Mouse (Mus musculus): ENCODE results near the gene Cacna1c. TPM values are rescaled to one million over a fixed set of nuclear protein-coding genes. Genes with fewer than 3 reads are reported as not detected.

The Cacna1c gene
- polyA plus RNA-seq, 1 experiment from 2014 or later: 9.8 TPM

DNA sequence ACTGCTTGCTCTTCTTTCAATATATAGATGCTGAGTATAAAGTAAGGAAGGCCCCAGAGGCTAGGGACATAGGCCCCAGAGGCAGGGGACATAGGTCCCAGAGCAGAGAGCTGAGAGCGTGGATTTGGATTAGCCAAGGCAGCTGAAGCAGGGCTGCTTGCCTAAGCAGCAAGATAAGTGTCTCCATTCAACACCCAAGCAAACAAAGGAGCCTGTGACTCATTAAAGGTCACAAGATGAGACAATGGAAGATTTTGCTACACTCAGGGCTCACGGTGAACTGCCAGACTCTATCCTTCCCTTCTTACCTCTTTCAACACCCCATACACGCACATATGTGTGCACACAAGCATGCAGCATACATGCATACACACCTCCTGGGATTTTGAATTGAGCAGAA lies 137.3 kb downstream of the Cacna1c start:
- Histone ChIP-seq H3K4me3 (ENCODE audit: low read depth, low read length) (no peak overlapping the region), H3K9me3 (ENCODE audit: control insufficient read depth, low read depth, low read length) (no peaks in the 10 kb centered on the region), H3K27ac (ENCODE audit: low read length) (no peak overlapping the region), H3K36me3 (ENCODE audit: control insufficient read depth, insufficient read depth, low read length) (no peaks in the 10 kb centered on the region), H3K9ac (replicated peaks; ENCODE audit: low read depth, low read length) (no peak overlapping the region), H3K27me3 (ENCODE audit: control insufficient read depth, insufficient read depth, low read length) (no peaks in the 10 kb centered on the region), H3K4me2 (replicated peaks; ENCODE audit: low read depth, low read length) (no peak overlapping the region), H3K4me1 (ENCODE audit: control insufficient read depth, insufficient read depth, low read length) (no peaks in the 10 kb centered on the region)
- no peak for ATAC-seq (ENCODE audit: insufficient number of reproducible peaks, insufficient read depth, low FRiP score, low read depth)
- 68% methylated on average over 3 of the region's 3 CpGs for WGBS

DNA sequence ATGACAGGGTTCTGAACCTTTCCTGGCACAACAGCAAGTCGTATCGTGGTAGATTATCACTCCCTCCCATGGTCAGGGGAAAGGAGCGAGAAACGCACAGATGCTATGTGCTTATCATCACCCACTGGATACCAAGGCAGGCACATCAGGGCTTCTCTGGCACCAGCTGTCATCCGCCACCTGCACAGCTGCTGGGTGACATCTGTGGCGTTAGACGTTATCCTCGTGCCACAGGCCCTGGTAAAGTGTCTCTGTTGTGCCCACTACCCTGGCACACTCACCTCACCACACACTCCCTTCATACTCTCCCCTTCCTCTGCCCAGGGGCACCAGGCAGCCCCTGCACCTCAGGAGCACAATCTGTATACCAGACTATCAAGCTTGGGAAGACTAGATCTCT lies 137.8 kb downstream of the Cacna1c start:
- ATAC-seq (ENCODE audit: insufficient number of reproducible peaks, insufficient read depth, low FRiP score, low read depth): no peak

DNA sequence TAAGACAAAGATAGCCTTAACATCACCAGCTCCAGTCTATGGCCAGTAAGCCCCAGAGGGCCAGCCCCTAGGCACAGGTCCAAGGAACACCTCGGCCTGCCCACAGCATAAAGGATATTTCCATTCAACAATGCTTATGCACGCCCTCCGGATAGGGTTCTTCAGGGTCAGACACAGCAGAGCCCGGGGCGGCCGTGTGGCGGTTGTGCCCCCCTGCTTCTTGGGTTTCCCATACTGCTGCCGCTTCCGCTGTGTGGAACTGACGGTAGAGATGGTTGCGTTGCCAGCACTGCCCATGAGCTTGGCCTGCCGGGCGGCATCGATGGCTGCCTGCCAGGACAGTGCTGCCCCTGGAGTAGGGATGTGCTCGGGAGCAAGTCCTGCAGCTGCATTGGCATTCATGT lies 139.1 kb downstream of the Cacna1c start:
- no peaks in the 10 kb centered on the region for H3K27me3 ChIP-seq (ENCODE audit: control insufficient read depth, insufficient read depth, low read length)
- no peaks in the 10 kb centered on the region for H3K36me3 ChIP-seq (ENCODE audit: control insufficient read depth, insufficient read depth, low read length)
- no peak overlapping the region for H3K9ac ChIP-seq (replicated peaks; ENCODE audit: low read depth, low read length)
- no peak overlapping the region for H3K4me3 ChIP-seq (ENCODE audit: low read depth, low read length)
- no peak overlapping the region for H3K4me2 ChIP-seq (replicated peaks; ENCODE audit: low read depth, low read length)
- 91% methylated on average over 15 of the region's 15 CpGs for WGBS
- H3K9me3 ChIP-seq (ENCODE audit: control insufficient read depth, low read depth, low read length): no peaks in the 10 kb centered on the region
- H3K27ac ChIP-seq (ENCODE audit: low read length): no peak overlapping the region
- ATAC-seq (ENCODE audit: insufficient number of reproducible peaks, insufficient read depth, low FRiP score, low read depth): no peak
- H3K4me1 ChIP-seq (ENCODE audit: control insufficient read depth, insufficient read depth, low read length): peaks cover 9% of the 10 kb centered on the region; the same call in 1 of the 2 replicates

More for the DNA sequence above, 137.8 kb downstream of the Cacna1c start:
- Histone ChIP-seq H3K27ac (ENCODE audit: low read length) (no peak overlapping the region), H3K9me3 (ENCODE audit: control insufficient read depth, low read depth, low read length) (no peaks in the 10 kb centered on the region), H3K4me3 (ENCODE audit: low read depth, low read length) (no peak overlapping the region), H3K36me3 (ENCODE audit: control insufficient read depth, insufficient read depth, low read length) (no peaks in the 10 kb centered on the region), H3K4me2 (replicated peaks; ENCODE audit: low read depth, low read length) (no peak overlapping the region), H3K9ac (replicated peaks; ENCODE audit: low read depth, low read length) (no peak overlapping the region), H3K27me3 (ENCODE audit: control insufficient read depth, insufficient read depth, low read length) (no peaks in the 10 kb centered on the region), H3K4me1 (ENCODE audit: control insufficient read depth, insufficient read depth, low read length) (no peaks in the 10 kb centered on the region)
- 86% methylated on average over 8 of the region's 8 CpGs for WGBS

DNA sequence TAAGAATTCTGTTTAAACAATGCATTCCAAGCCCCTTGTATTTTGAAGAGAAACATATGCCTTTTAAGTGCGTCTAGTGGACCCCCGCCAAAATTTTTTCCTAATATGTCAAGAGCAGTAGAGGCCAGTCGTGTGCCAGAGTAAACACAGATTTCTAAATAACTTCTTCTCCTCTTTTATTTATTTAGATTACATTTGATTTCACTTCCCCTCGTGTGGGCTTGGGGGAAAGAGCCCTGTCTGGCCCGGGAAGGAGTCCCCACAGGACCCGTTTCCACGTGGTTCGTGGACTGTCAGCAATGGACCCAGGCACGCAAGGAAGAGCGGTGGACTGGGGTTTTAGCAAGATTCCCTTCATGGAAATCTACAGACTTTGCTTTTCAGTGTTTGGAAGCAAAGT lies 143.4 kb downstream of the Cacna1c start:
- Histone ChIP-seq H3K9me3 (ENCODE audit: control insufficient read depth, low read depth, low read length) (no peaks in the 10 kb centered on the region), H3K9ac (replicated peaks; ENCODE audit: low read depth, low read length) (no peak overlapping the region), H3K27me3 (ENCODE audit: control insufficient read depth, insufficient read depth, low read length) (no peaks in the 10 kb centered on the region), H3K4me3 (ENCODE audit: low read depth, low read length) (no peak overlapping the region), H3K27ac (ENCODE audit: low read length) (peak overlapping the region; percentile 74; the same call in 1 of the 2 replicates), H3K36me3 (ENCODE audit: control insufficient read depth, insufficient read depth, low read length) (no peaks in the 10 kb centered on the region), H3K4me1 (ENCODE audit: control insufficient read depth, insufficient read depth, low read length) (peaks cover 14% of the 10 kb centered on the region; the same call in 1 of the 2 replicates), H3K4me2 (replicated peaks; ENCODE audit: low read depth, low read length) (peak overlapping the region; percentile 32; the same call in 1 of the 2 replicates)
- no peak; the same call in 1 of the 2 replicates for ATAC-seq (ENCODE audit: insufficient number of reproducible peaks, insufficient read depth, low FRiP score, low read depth)
- 25% methylated on average over 10 of the region's 10 CpGs for WGBS

DNA sequence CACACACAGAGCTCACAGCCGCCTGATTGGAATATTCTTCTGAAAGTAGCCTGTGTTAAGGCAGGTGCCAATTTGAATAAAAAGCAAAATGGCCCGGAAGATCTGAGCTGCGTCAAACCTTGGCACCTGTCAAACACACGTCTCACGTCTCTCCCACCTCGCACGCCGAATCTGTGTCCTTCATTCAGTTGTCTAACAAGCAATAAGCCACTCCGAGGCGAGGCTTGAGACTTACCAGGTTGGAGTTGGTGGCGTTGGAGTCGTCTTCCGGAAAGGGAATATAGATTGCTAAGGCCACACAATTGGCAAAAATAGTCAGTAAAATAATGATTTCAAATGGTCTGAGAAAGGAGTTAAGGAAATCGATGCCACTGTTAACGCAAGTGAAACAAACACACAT lies 143.9 kb downstream of the Cacna1c start:
- Histone ChIP-seq H3K36me3 (ENCODE audit: control insufficient read depth, insufficient read depth, low read length) (no peaks in the 10 kb centered on the region), H3K4me1 (ENCODE audit: control insufficient read depth, insufficient read depth, low read length) (peaks cover 14% of the 10 kb centered on the region; the same call in 1 of the 2 replicates), H3K9ac (replicated peaks; ENCODE audit: low read depth, low read length) (no peak overlapping the region), H3K4me2 (replicated peaks; ENCODE audit: low read depth, low read length) (peak overlapping the region; percentile 16; the same call in 1 of the 2 replicates), H3K9me3 (ENCODE audit: control insufficient read depth, low read depth, low read length) (no peaks in the 10 kb centered on the region), H3K27me3 (ENCODE audit: control insufficient read depth, insufficient read depth, low read length) (no peaks in the 10 kb centered on the region), H3K4me3 (ENCODE audit: low read depth, low read length) (no peak overlapping the region), H3K27ac (ENCODE audit: low read length) (peak overlapping the region; percentile 33; the same call in 1 of the 2 replicates)
- ATAC-seq (ENCODE audit: insufficient number of reproducible peaks, insufficient read depth, low FRiP score, low read depth): no peak
- WGBS: 53% methylated on average over 15 of the region's 15 CpGs

DNA sequence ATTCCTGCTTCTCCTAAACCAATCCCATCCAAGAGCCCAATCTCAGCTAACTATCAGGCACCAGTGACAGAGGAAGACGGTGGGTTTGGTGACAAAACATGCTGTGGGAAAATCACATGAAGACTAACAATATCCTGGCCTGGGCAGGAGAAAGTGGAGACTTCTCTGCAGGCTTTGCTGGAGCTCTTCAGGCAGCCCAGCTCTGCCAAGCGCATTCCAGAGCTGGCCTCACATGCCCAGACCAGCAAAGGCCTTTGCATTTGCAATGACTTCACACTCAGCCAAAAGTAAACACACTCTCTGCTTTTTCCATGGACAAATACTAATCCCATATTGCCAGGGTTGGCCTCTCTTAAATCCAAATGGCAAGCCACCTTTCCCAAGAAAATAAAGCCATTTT lies 144.5 kb downstream of the Cacna1c start:
- no peak overlapping the region for H3K4me3 ChIP-seq (ENCODE audit: low read depth, low read length)
- peaks cover 14% of the 10 kb centered on the region; the same call in 1 of the 2 replicates for H3K4me1 ChIP-seq (ENCODE audit: control insufficient read depth, insufficient read depth, low read length)
- peak overlapping the region; percentile 33; the same call in 1 of the 2 replicates for H3K27ac ChIP-seq (ENCODE audit: low read length)
- H3K27me3 ChIP-seq (ENCODE audit: control insufficient read depth, insufficient read depth, low read length): no peaks in the 10 kb centered on the region
- no peaks in the 10 kb centered on the region for H3K36me3 ChIP-seq (ENCODE audit: control insufficient read depth, insufficient read depth, low read length)
- H3K9me3 ChIP-seq (ENCODE audit: control insufficient read depth, low read depth, low read length): no peaks in the 10 kb centered on the region
- H3K4me2 ChIP-seq (replicated peaks; ENCODE audit: low read depth, low read length): no peak overlapping the region
- 57% methylated on average over 2 of the region's 2 CpGs for WGBS
- ATAC-seq (ENCODE audit: insufficient number of reproducible peaks, insufficient read depth, low FRiP score, low read depth): no peak
- H3K9ac ChIP-seq (replicated peaks; ENCODE audit: low read depth, low read length): no peak overlapping the region

- Histone ChIP-seq H3K4me3 (ENCODE audit: low read depth, low read length) (no peak overlapping the region), H3K9ac (replicated peaks; ENCODE audit: low read depth, low read length) (no peak overlapping the region), H3K9me3 (ENCODE audit: control insufficient read depth, low read depth, low read length) (no peaks in the 10 kb centered on the region), H3K27ac (ENCODE audit: low read length) (no peak overlapping the region), H3K4me2 (replicated peaks; ENCODE audit: low read depth, low read length) (no peak overlapping the region), H3K27me3 (ENCODE audit: control insufficient read depth, insufficient read depth, low read length) (no peaks in the 10 kb centered on the region), H3K4me1 (ENCODE audit: control insufficient read depth, insufficient read depth, low read length) (peaks cover 8% of the 10 kb centered on the region; the same call in 1 of the 2 replicates), H3K36me3 (ENCODE audit: control insufficient read depth, insufficient read depth, low read length) (no peaks in the 10 kb centered on the region)
- ATAC-seq (ENCODE audit: insufficient number of reproducible peaks, insufficient read depth, low FRiP score, low read depth): no peak
- 66% methylated on average over 8 of the region's 8 CpGs for WGBS
These were observed 148.9 kb downstream of the Cacna1c start for GRCm38 (mm10) chr6:119047340-119047739.

GRCm38 (mm10) chr6:119045498-119045897 lies 150.7 kb downstream of the Cacna1c start:
- H3K27ac ChIP-seq (ENCODE audit: low read length): no peak overlapping the region
- no peaks in the 10 kb centered on the region for H3K4me1 ChIP-seq (ENCODE audit: control insufficient read depth, insufficient read depth, low read length)
- WGBS: 81% methylated on average over 7 of the region's 7 CpGs
- H3K9me3 ChIP-seq (ENCODE audit: control insufficient read depth, low read depth, low read length): no peaks in the 10 kb centered on the region
- H3K4me3 ChIP-seq (ENCODE audit: low read depth, low read length): no peak overlapping the region
- no peak for ATAC-seq (ENCODE audit: insufficient number of reproducible peaks, insufficient read depth, low FRiP score, low read depth)
- H3K4me2 ChIP-seq (replicated peaks; ENCODE audit: low read depth, low read length): no peak overlapping the region
- no peaks in the 10 kb centered on the region for H3K27me3 ChIP-seq (ENCODE audit: control insufficient read depth, insufficient read depth, low read length)
- H3K9ac ChIP-seq (replicated peaks; ENCODE audit: low read depth, low read length): no peak overlapping the region
- H3K36me3 ChIP-seq (ENCODE audit: control insufficient read depth, insufficient read depth, low read length): no peaks in the 10 kb centered on the region

DNA sequence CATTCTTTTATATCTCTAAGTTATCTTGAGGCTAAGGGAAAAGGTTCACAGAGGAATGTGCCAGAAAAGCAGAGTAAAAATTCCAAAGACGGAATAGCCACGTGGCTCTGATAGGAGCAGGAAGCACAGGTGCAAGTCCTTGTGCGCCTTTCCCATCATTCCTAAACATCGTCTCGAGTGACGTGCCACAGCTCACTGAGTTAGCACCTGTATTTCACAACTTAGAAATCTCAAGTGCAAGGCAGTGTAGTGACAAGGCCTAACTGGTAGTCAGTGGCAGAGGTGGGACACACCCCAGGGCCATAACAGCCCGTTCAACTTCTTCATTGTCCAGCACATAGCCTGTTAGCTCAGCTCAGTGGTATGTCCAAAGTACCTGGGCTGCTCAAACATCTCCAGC lies 152.1 kb downstream of the Cacna1c start:
- Histone ChIP-seq H3K36me3 (ENCODE audit: control insufficient read depth, insufficient read depth, low read length) (no peaks in the 10 kb centered on the region), H3K9ac (replicated peaks; ENCODE audit: low read depth, low read length) (no peak overlapping the region), H3K4me2 (replicated peaks; ENCODE audit: low read depth, low read length) (no peak overlapping the region), H3K4me1 (ENCODE audit: control insufficient read depth, insufficient read depth, low read length) (no peaks in the 10 kb centered on the region), H3K27me3 (ENCODE audit: control insufficient read depth, insufficient read depth, low read length) (no peaks in the 10 kb centered on the region), H3K27ac (ENCODE audit: low read length) (no peak overlapping the region), H3K4me3 (ENCODE audit: low read depth, low read length) (no peak overlapping the region), H3K9me3 (ENCODE audit: control insufficient read depth, low read depth, low read length) (no peaks in the 10 kb centered on the region)
- 62% methylated on average over 7 of the region's 7 CpGs for WGBS
- ATAC-seq (ENCODE audit: insufficient number of reproducible peaks, insufficient read depth, low FRiP score, low read depth): no peak; the same call in 1 of the 2 replicates

Data from stomach, embryonic 14.5 days (tissue).